Mouse (Mus musculus) gastrocnemius, adult 2 months (tissue): ENCODE measurements at regions not wholly inside any gene's neighbourhood (a gene's known extent, or its start where the extent isn't known, plus 50 kb on each side); places are given as distances from the start of the nearest gene placed in this dataset.
A peak's percentile ranks its signal among the peaks of the same experiment; 100 is the strongest.

ENCODE experiments used
- DNase-seq: peaks from one replicate; pipeline ENCODE4 v3.0.0; 2022
- H3K27ac ChIP-seq: fragments of 200-600 bp; 2 replicates; pipeline ENCODE4 v1.8.1; 2022; ENCODE audit warnings: mild to moderate bottlenecking
- H3K4me3 ChIP-seq: fragments of 200-600 bp; 2 replicates; pipeline ENCODE4 v1.8.1; 2022; ENCODE audit warnings: mild to moderate bottlenecking, moderate library complexity
- CTCF ChIP-seq: fragments of 200-600 bp; IDR thresholded peaks from 2 replicates; pipeline ENCODE4 v1.8.1; 2022; ENCODE audit warnings: antibody characterized with exemption, mild to moderate bottlenecking, moderate library complexity
- intact Hi-C: fragments of 180-260 bp; cut with DNase I; formaldehyde crosslinking; loops from one replicate; pipeline ENCODE4 v1.15.1; 2025

DNA sequence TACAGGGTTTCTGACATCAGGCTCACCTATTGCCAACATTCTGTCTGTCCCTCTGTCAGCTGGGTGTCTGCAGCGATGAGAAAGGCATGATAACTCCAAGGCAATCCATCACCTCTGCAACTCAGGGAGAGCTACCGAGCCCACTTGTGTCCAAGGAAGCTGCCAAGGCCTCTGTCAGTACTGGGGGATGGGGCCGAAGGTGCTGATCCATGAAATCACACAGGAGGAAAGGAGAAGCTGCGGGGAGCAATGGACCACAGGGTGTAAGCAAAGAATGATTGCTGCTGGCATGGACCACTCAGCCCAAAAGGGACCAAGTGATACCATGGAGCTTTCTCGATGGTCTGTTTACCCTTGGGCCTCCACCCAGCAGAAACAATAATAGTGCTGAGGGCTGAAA lies 67.5 kb upstream of the Mid1ip1 start:
- H3K27ac ChIP-seq = no peak overlapping the region
- no peak for DNase-seq
- no peak for TF ChIP-seq CTCF
- intact Hi-C loops = no loop called here
- H3K4me3 ChIP-seq = no peak overlapping the region

GRCm38 (mm10) chrX:10650881-10651280 lies 63.9 kb upstream of the Mid1ip1 start:
- no peak for DNase-seq
- Histone ChIP-seq H3K27ac (no peak overlapping the region), H3K4me3 (no peak overlapping the region)
- TF ChIP-seq CTCF = peak; percentile 68
- intact Hi-C loops = loop anchor here (10.0 kb wide), 1 partner anchor 444 kb away; no protein-coding TSS in a partner anchor
